Mouse (Mus musculus): ENCODE data around the gene Avpi1. TPM values are rescaled to one million over a fixed set of nuclear protein-coding genes. Genes with fewer than 3 reads are reported as not detected.

Gene Avpi1
- 37.1 and 37.9 TPM in 2 replicates for polyA plus RNA-seq (2015; fragmentation: Nextera tagmentation; extraction: Ambion mirVana)

DNA sequence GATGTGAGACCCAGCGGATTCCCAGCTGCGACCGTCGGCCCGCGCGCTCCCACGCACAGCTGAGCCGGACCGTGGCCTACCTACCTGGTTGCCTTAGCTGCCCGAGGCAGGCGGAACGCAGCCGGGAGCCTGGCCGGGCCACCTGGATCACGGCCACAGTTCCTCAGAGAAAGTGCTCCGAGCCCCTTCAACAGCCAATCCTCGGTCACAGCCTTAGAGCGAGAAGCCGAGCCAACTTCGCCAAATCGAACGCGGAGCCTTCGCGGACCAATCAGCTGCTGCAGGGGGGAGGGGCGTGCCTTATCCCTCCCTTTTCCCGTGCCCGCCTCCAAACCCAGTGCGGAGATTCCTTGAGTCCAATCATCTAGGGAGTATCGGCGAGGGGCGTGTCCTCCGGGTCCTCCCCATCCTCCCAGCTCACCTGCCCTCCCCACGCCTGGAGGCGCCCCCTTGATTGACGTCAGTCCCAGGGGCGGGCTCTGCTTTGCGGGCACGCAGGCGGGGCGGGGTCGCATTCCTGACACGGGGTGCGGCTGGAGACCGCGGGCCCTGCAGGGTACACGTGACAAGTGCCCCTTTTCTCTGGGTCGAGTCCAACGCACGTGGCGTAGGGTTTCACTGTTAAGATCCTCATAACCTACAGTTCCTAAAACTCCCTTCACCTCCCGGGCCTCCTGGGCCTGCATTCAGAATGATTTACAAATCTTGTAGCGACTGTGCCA, at the start of gene Avpi1:
TSS of gene Avpi1 (minus strand) at position 273 of the 722 bp plus-strand sequence.
- TF ChIP-seq CTCF (IDR thresholded peaks at IDR 0.05; ENCODE audit: low read depth): no peak
- Histone ChIP-seq H3K9ac (ENCODE audit: low read depth, low read length) (peak within 1 kb of the TSS; percentile 70), H3K9me3 (replicated peaks; ENCODE audit: low read length) (no peaks in the 10 kb centered on the region), H3K27ac (peak within 1 kb of the TSS; percentile 84), H3K4me2 (ENCODE audit: low read length) (peak within 1 kb of the TSS; percentile 82), H3K4me1 (replicated peaks; ENCODE audit: insufficient read depth, low read length) (no peaks in the 10 kb centered on the region; the same call in 1 of the 2 replicates), H3K36me3 (ENCODE audit: insufficient read depth, low read length) (0 out of 2 replicates have a peak, but pooled peaks cover 4% of the 10 kb centered on the region), H3K27me3 (ENCODE audit: insufficient read depth, low read length) (no peaks in the 10 kb centered on the region), H3K4me3 (replicated peaks; ENCODE audit: low read depth, low read length) (peak within 1 kb of the TSS; percentile 56)
- ATAC-seq (replicated peaks; ENCODE audit: low FRiP score, low read depth): peak; percentile 97
- WGBS: under 1% methylated on average over 53 of the region's 54 CpGs
- DNase-seq (ENCODE audit: low spot score): peak; percentile 99

DNA sequence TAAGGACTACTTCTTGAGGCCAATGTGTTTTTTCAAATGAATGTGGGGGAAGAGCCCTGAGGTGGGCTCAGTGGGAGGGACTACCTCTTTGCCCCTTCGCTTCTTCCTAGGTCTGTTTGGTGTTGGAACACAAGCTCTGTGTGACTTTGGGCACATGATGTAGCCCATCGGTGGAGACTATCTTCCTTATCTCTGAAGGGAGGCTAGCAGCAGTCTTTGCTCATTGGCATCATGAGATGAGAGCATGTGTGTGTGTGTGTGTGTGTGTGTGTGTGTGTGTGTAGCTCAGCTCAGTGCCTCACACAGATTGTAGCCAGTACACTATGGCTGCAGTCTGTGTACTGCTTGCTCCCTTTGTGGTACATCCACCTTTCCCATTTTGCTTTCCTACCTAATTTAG, 48.6 kb upstream of the Avpi1 start:
- DNase-seq (ENCODE audit: low spot score): no peak
- Histone ChIP-seq H3K4me1 (replicated peaks; ENCODE audit: insufficient read depth, low read length) (no peaks in the 10 kb centered on the region), H3K9me3 (replicated peaks; ENCODE audit: low read length) (no peaks in the 10 kb centered on the region), H3K9ac (ENCODE audit: low read depth, low read length) (no peak overlapping the region), H3K27ac (no peak overlapping the region), H3K36me3 (ENCODE audit: insufficient read depth, low read length) (peaks cover 28% of the 10 kb centered on the region; the same call in 1 of the 2 replicates), H3K4me3 (replicated peaks; ENCODE audit: low read depth, low read length) (no peak overlapping the region), H3K4me2 (ENCODE audit: low read length) (no peak overlapping the region), H3K27me3 (ENCODE audit: insufficient read depth, low read length) (no peaks in the 10 kb centered on the region)
- 88% methylated on average over 2 of the region's 2 CpGs for WGBS
- ATAC-seq (replicated peaks; ENCODE audit: low FRiP score, low read depth): no peak
- TF ChIP-seq CTCF (IDR thresholded peaks at IDR 0.05; ENCODE audit: low read depth): no peak

DNA sequence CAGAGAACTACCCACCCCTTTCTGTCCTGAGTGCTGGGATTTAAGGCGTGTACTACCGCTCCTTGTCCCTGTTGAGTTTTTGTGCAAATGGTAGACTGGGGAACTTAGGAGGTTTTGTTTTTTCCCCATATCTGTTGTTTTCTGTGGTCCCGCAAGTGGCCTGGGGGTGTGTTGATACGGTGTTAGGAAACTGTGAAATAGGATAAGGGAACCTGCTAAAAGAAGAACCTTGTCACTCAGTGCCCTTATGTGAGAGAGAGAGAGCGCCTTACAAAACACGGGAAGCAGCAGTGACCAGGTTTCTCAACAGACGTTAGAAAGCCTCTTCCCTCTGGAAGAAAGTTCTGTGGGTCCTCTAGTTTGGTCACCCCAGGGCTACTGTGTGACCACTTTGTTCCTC, 48.0 kb upstream of the Avpi1 start:
- no peak for DNase-seq (ENCODE audit: low spot score)

DNA sequence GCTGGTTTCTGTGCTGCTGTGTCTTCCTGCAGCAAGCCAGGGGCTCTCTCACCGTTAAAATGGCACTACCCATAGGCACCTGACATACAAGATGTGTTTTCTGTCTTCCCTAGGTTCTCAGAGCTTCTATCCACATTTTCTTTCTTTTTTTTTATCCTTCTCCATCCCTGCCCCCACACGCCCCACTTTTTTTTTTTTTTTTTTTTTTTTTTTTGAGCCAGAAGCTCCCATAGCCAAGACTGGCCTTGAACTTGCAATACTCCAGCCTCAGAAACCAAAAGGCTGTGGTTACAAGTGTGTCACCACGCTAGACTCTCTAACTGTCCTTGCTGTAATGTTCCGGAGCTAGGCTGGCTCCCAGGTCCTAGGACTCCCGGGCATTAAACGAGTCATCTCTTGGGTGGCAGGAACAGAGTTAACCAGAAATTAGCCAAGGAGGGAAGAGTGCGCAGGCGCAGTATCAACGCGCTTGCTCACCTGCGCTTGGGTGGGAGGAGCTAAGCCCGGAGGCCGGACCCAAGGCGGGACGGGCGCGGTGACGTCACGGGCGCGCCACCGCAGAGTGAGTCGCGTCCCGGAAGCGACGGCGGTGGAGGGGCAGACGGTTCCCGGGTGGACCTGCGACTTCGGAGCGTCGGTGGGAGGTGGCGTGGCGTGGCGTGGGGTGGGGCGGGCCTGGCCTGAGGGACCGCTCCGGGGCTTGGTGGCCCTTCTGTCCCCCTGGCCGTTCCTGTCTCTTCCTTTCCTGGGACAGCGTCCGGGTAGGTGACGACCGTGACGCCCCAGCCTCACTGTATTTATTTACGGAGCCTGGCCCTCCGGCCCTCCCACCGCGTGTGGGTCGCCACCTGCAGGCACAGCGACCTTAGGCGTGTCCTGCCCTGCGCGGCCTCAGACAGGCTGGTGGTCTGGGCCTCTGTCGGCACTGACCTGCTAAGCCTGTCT, 41.4 kb upstream of the Avpi1 start:
- Histone ChIP-seq H3K9me3 (replicated peaks; ENCODE audit: low read length) (no peaks in the 10 kb centered on the region), H3K27me3 (ENCODE audit: insufficient read depth, low read length) (no peaks in the 10 kb centered on the region), H3K4me3 (replicated peaks; ENCODE audit: low read depth, low read length) (peak overlapping the region; percentile 98), H3K4me2 (ENCODE audit: low read length) (peak overlapping the region; percentile 95), H3K36me3 (ENCODE audit: insufficient read depth, low read length) (no peaks in the 10 kb centered on the region), H3K4me1 (replicated peaks; ENCODE audit: insufficient read depth, low read length) (peaks cover 14% of the 10 kb centered on the region), H3K9ac (ENCODE audit: low read depth, low read length) (peak overlapping the region; percentile 91), H3K27ac (peak overlapping the region; percentile 72)
- ATAC-seq (replicated peaks; ENCODE audit: low FRiP score, low read depth) (peak; percentile 93), DNase-seq (ENCODE audit: low spot score) (peak; percentile 94)
- TF ChIP-seq CTCF (IDR thresholded peaks at IDR 0.05; ENCODE audit: low read depth): peak; percentile 27; the same call in 1 of the 2 replicates
- 1% methylated on average over 53 of the region's 56 CpGs for WGBS

More for the DNA sequence above, 48.0 kb upstream of the Avpi1 start:
- WGBS: 92% methylated on average over 7 of the region's 7 CpGs
- no peak for TF ChIP-seq CTCF (IDR thresholded peaks at IDR 0.05; ENCODE audit: low read depth)
- H3K9ac ChIP-seq (ENCODE audit: low read depth, low read length): no peak overlapping the region
- no peaks in the 10 kb centered on the region for H3K9me3 ChIP-seq (replicated peaks; ENCODE audit: low read length)
- H3K4me1 ChIP-seq (replicated peaks; ENCODE audit: insufficient read depth, low read length): no peaks in the 10 kb centered on the region
- H3K4me3 ChIP-seq (replicated peaks; ENCODE audit: low read depth, low read length): no peak overlapping the region
- H3K36me3 ChIP-seq (ENCODE audit: insufficient read depth, low read length): peaks cover 28% of the 10 kb centered on the region; the same call in 1 of the 2 replicates
- ATAC-seq (replicated peaks; ENCODE audit: low FRiP score, low read depth): no peak
- H3K27me3 ChIP-seq (ENCODE audit: insufficient read depth, low read length): no peaks in the 10 kb centered on the region
- H3K4me2 ChIP-seq (ENCODE audit: low read length): no peak overlapping the region
- no peak overlapping the region for H3K27ac ChIP-seq

DNA sequence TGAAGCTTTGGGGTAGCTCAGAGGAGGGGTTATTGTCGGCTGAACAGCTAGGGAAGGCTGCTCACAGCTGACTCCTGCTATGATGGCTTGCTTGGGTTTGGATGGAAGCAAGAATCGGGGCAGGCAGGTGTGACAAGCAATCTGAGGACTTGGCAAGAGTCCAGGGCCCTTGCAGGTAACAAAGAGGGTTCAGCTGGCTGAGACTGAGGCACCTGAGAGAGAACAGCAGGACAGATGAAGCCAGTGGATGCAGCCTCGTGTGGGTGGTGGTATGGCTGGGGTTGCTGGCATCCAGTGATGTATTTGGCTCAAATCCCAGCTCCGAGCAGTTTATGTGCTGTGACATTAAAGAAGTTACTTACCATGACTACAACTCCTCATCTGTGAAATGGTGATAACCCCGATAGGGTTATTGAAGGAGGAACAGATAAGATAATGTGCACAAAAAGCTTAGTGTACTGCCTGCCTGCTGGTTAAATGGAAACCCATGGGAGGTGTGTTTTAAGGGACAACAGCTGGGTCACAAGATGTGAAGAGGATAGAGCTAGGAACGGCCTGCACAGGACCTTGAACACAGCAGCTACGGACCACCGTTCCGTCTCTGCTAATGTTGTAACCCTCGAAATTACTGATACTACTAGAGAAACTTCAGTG, 40.6 kb upstream of the Avpi1 start:
- Histone ChIP-seq H3K27me3 (ENCODE audit: insufficient read depth, low read length) (no peaks in the 10 kb centered on the region), H3K27ac (no peak overlapping the region), H3K4me3 (replicated peaks; ENCODE audit: low read depth, low read length) (no peak overlapping the region; the same call in 1 of the 2 replicates), H3K9me3 (replicated peaks; ENCODE audit: low read length) (no peaks in the 10 kb centered on the region), H3K4me1 (replicated peaks; ENCODE audit: insufficient read depth, low read length) (peaks cover 14% of the 10 kb centered on the region), H3K36me3 (ENCODE audit: insufficient read depth, low read length) (no peaks in the 10 kb centered on the region), H3K9ac (ENCODE audit: low read depth, low read length) (no peak overlapping the region), H3K4me2 (ENCODE audit: low read length) (peak overlapping the region; percentile 95; the same call in 1 of the 2 replicates)
- DNase-seq (ENCODE audit: low spot score) (no peak), ATAC-seq (replicated peaks; ENCODE audit: low FRiP score, low read depth) (no peak)
- 48% methylated on average over 10 of the region's 10 CpGs for WGBS
- no peak for TF ChIP-seq CTCF (IDR thresholded peaks at IDR 0.05; ENCODE audit: low read depth)

DNA sequence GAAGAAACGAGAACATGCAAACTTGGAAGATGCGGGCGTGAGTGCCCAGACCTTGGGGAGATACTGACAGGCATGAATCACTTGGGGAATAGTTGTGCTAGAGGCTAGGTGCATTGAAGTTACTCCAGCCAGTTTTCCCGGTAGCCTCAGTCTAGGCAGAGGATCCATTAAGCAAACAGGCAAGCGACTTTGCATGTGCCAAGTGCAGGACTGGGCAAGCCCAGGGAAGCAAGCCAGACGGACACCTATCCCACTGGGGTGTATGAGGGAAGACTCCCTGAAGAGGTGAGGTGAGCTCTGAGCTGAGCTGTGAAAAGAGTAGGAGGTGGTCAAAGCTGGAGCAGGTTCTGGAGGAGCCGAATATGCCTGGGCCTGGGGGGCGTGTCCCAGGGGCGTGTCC, 38.6 kb upstream of the Avpi1 start:
- no peak overlapping the region for H3K27ac ChIP-seq

More for the DNA sequence above, 38.6 kb upstream of the Avpi1 start:
- peaks cover 14% of the 10 kb centered on the region for H3K4me1 ChIP-seq (replicated peaks; ENCODE audit: insufficient read depth, low read length)
- H3K9me3 ChIP-seq (replicated peaks; ENCODE audit: low read length): no peaks in the 10 kb centered on the region
- no peak for ATAC-seq (replicated peaks; ENCODE audit: low FRiP score, low read depth)
- no peak overlapping the region for H3K9ac ChIP-seq (ENCODE audit: low read depth, low read length)
- WGBS: 66% methylated on average over 9 of the region's 9 CpGs
- H3K27me3 ChIP-seq (ENCODE audit: insufficient read depth, low read length): no peaks in the 10 kb centered on the region
- DNase-seq (ENCODE audit: low spot score): no peak
- no peak overlapping the region for H3K4me2 ChIP-seq (ENCODE audit: low read length)
- no peaks in the 10 kb centered on the region for H3K36me3 ChIP-seq (ENCODE audit: insufficient read depth, low read length)
- no peak for TF ChIP-seq CTCF (IDR thresholded peaks at IDR 0.05; ENCODE audit: low read depth)
- no peak overlapping the region for H3K4me3 ChIP-seq (replicated peaks; ENCODE audit: low read depth, low read length)
